Mouse (Mus musculus) left cerebral cortex, postnatal 4 days (tissue): ENCODE results near the gene Trpc7. TPM values are rescaled to one million over a fixed set of nuclear protein-coding genes. Genes with fewer than 3 reads are reported as not detected.

Source experiments
- DNase-seq: peaks from one replicate; pipeline ENCODE4 v3.0.0-alpha.2; 2022
- intact Hi-C: fragments of 180-260 bp; cut with DNase I; formaldehyde crosslinking; loops from one replicate; pipeline ENCODE4 v1.15.1; 2025
- total RNA-seq, 2 experiments: library from RNA; stranded (reverse); gene quantifications; 2 replicates each; pipeline ENCODE4 v1.2.3; 2021

The Trpc7 gene
- total RNA-seq, result 1 to 10 TPM; 5.3 to 5.8 TPM

DNA sequence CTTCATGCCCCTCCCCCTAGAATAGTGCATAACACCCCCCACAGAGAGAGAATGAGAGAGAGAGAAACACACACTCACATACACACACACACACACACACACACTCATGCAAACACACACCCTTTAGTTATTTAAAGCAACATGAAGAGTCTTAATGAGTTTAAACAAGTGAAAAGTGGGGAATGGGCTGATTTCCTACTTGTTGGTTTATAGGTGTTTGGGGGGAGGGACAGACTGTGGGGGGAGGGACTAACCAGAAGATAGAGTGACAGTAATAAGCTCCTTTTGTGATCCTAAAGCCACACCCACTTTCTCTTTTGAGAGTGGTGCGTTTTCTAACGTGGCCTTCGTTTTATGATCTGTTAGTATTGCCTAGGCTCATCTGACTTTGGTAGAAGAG is at the start of gene Trpc7:
Trpc7 (minus strand) TSS at position 101 of the 400 bp plus-strand sequence.
- no peak for DNase-seq
- intact Hi-C loops, result loop anchor here (10.0 kb wide), 1 partner anchor 359 kb away; no protein-coding TSS in a partner anchor

DNA sequence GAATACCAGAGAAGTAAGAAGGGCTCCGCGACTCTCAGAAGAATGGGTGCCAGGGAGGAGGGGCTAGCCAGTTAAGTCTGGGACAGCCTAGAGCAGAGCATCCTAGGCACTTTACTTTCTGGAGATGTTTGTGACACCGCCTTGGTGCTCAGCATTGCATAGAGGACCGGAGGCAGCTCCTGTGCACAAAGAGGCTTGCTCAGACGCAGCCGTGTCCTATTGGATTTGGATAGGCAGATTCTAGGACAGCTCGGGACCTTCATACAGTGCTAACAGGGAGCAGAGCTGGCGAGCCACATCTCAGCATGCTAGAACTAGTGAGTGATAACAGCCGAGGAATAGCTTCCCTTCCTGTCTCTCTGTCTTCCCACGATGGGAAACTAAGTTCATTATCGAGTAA is 43.5 kb upstream of the Trpc7 start:
- intact Hi-C loops, result no loop called here

DNA sequence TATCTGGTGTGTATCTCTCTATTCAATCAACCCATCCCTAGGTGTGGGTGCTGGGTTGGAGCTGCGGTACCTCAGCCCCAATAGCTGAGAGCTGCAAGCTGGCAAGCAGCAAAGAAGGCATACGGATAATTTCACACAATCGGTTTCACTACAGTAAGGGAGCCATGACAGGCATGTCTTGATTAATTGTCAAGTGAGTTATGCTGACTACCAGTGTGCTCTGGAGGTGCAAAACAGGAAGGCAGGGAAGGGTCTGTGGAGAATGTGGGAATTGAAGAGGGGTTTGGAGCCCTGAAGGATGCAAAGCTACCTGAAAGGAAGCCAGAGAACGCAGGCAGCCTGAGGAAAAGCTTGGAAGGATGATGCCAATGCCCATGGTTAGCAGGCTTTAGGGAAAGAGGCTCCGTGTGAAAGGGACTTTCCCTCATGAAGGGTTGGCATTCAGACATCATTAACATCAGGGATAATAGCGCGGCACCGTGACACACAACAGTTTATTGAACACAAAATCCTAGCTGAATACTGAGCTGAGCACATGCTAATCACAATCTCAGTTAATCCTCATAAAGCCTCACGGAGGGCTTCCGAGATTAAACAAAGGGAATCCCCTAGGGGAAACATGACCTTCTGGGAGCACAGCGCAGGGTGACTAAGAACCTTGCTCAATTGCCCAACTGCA is 38.2 kb upstream of the Trpc7 start:
- no peak for DNase-seq
- intact Hi-C loops, result no loop called here

More for the DNA sequence above, 43.5 kb upstream of the Trpc7 start:
- DNase-seq, result no peak

DNA sequence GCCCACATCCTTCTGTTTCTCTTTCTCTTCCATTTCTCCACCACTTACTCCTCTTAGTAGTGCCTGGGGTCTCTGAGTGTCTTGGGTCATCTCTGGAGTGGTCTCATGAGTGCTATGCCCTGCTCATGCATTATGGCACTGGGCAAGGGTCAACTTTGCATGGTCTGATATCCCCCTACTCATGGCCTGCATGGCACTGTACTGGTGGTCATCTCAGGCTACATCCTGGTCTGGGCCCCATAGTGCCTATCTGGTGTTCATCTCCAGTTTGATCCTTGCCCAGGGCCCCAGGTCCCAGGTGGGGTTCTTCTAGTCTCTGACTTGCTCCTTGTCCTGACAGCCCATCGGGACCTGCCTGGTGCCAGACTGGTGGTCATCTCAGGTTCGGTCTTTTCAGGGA is 34.6 kb upstream of the Trpc7 start:
- intact Hi-C loops, result no loop called here
- DNase-seq, result no peak

DNA sequence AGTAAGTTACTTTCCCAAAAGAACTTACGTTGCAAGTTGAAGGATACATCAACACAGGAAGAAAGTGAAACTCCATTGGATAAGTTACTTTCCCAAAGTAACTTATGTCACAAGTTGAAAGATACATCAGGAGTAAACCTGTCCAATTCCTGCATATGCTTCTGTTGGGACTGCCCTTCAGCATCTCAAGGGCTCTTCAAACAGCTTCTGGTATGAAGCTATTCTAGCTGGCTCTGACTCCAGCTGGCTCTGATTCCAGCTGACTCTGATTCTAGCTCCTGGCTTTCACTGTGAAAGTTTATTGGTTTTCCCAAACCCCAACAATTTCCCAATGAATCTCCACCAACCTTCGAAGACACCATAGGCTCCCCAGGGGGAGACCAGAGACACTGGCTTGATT is 27.2 kb upstream of the Trpc7 start:
- intact Hi-C loops, result no loop called here

DNA sequence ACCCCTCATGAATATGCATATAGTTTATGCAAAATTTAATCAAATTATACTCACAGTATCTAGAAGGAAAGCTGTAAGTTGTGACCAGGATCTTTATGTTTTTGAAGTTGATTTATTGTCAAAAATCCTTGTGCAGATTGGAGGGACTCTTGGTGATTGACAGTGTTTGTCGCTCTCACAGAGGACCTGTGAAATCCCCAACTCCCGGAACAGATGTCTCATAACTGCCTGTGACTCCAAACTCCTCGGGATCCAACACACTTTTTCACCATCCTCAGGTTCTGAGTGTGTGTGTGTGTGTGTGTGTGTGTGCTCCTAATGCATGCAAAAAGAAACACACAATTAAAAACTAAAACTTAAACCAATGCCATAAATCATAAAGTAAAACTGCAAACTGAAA is 25.5 kb upstream of the Trpc7 start:
- no peak for DNase-seq
- intact Hi-C loops, result no loop called here

More for the DNA sequence above, 27.2 kb upstream of the Trpc7 start:
- DNase-seq, result no peak

DNA sequence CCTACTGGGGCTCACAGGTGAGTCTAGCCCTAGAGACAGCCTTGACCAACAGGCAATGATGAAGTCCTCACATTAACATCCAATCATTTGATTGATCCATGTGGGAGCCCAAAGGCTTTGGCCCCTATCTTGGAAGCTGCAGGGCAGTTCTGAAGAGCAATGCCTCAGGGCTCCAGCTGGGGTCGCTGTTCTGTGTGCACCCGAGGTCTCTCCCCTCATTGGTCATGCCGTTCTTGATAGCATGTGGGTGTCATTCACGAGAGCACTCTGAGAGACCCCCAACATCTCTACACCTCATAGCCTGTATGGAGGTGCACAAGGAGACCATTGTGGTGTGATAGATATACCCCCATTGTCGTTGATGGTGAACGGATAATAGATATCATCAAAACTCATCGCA is 18.9 kb upstream of the Trpc7 start:
- intact Hi-C loops, result no loop called here
- no peak for DNase-seq

DNA sequence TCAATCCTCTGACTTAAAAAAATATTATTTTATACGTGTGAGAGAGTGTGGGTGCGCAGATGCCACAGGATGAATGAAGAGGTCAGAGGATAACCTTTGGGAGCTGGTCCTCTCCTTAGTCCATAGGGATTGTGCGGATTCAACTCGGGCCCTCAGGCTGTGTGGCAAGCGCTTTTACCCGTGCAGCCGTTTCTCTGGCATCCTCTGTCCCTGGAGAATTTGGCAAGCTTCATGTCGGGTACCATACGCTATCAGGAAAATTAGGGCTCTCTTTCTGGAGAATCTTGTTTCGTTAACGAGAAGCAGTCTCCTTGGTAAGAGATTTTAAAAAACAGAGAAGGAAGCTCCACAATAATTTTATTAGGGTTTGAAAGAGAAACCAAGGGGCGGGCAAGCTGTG is 15.3 kb upstream of the Trpc7 start:
- intact Hi-C loops, result no loop called here
- DNase-seq, result no peak

DNA sequence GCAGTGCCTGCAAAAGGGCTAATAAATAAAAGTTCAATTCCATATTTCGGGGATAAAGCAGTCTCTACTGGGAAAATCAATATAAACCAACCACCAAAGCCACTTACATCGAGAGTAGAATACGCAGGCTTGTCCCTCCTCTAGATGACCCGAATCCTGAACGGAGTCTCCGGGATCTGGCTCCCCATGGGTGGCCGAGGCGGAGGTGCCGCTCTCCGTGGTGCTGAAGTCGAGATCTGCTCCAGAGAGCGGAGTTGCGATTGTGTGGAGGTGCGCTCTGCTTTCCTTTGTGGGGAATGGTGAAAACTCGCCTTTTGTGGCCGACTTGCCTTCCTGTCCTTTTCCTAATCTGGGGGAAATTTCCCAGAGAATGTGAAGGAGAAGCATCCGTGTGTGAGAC is 407 bp downstream of the Trpc7 start:
- peak; percentile 44 for DNase-seq
- intact Hi-C loops, result loop anchor here (10.0 kb wide), 1 partner anchor 359 kb away; no protein-coding TSS in a partner anchor

DNA sequence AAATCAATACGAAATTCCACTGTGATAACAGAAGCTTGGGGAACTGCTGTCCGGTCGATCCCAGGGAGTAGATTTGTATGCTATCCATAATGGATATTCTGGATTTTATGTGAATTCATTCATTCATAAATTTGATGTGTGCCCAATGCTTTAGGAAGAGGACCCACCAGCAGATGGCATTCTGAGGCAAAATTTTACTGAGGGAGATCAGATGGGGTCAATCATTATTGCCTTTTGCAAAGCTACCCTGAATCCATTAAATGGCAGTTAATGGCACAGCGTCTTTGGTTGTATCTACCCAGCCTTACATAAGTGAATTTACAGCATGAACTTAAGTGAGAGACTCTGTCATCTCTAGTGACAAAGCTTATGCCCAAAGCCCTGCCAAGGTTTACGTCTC is 1.2 kb downstream of the Trpc7 start:
- no peak for DNase-seq
- intact Hi-C loops, result loop anchor here (10.0 kb wide), 1 partner anchor 360 kb away; no protein-coding TSS in a partner anchor

DNA sequence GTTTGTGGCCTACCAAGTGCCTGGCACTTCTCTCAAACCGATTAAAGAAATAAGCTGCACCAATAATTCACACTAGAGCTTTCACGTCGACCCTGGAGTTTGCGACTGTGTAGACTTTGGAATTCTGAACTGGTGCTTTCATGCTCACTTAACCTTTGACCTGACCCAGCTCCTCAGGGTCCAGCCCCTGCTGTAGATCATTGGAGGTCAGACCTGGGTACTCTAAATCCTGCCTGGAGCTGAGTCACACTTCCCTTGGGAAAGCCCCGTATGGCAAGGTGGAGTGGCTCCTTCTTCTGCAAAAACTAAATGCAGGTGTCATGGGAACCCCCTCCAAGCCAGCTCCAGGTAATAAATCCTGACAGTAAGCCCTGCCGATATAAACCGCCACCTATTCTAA is 5.9 kb downstream of the Trpc7 start:
- intact Hi-C loops, result loop anchor here (10.0 kb wide), 1 partner anchor 365 kb away; no protein-coding TSS in a partner anchor
- no peak for DNase-seq

DNA sequence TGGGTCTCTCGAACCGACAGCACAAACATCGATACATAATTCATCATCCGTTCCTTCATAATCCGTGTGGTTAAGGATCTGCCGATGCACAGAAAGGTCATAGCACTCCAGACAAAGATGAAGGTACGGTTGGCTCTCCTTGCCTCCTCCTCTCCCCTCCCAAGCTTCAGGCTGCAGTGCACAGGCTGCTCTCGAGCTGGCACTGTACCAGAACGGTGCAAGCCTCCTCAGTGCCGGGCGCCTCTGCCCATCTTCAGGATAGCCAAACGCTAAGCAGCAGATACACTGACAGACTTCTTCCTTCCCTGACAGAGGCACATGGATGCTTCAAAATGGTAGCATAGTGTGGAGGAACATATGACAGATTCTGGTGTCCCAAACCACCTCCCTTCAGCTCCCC is 12.9 kb downstream of the Trpc7 start:
- intact Hi-C loops, result no loop called here
- DNase-seq, result peak; percentile 60

DNA sequence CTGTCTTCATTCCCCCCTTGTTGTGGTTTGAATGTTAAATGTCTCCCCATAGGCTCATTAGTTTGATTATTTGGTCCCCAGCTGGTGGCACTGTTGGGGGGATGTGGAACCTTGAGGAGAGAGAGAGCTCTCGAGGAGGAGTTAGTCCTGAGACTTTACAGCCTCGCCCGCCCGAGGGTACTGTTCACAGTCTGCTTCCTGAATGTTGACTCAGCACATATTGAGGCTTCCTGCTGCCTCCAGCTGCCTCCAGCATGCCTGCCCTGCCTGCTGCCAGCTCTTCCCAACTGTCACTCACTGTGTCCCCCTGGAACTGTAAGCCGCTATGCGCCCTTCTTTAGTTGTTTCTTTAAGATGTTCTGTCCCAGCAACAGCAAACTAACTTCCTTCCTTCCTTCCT is 31.2 kb downstream of the Trpc7 start:
- no peak for DNase-seq
- intact Hi-C loops, result no loop called here

DNA sequence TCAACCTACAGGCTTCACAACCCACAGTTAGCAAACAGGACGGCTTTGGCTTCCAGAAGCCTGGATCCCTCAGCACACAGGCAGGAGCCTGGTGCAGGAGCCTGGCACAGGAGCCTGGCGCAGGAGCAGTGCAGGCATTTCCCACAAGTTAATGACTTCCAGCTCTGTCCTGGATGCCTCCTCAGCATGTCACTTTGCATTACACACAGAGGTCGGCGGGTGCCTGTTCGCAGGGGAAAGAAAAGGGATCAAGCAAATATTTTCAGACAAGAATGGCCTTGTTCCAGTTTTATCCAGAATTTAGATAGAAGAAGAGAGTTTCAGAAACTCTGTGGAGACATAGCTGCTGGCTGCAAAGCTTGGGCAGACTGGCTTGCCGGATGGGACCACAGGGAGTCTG is 33.8 kb downstream of the Trpc7 start:
- no peak for DNase-seq
- intact Hi-C loops, result no loop called here

DNA sequence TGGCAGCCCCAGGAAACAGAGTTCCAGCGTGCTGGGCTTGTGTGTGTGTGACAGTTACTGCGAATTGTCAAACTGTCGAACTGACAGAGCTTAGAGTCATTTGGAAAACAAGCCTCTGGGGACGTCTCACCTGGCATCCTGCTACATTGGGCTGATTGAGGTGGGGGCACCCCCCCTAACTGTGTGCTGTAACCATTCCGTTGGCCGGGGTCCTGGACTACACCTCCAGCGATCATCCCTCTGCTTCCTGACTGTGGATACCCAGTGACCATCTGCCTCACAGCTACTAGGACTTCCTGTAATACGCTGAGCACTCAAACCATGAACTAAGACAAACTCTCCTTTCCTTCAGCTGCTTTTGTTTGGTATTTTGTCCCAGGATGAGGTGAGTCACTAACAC is 41.3 kb downstream of the Trpc7 start:
- peak; percentile 27 for DNase-seq
- intact Hi-C loops, result no loop called here

DNA sequence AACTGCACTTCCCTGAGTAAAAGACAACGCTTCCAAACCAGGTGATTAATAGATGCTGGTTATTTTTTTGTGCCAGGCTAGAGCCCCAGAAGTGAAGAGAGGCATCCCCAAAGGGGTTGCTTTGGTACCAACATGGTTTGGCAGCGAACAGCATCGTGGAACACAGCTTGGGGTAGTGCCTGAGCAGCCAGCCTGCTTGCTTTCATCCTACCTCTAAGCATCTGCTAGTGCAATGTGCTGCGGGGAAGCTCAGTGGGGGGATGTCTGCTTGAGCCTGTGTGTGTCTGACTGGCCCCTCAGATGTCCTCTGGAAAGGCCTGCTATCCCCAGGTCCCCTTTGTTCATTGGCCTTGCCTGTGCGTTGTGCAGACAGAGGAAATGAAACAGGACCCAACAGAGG is 42.4 kb downstream of the Trpc7 start:
- peak; percentile 27 for DNase-seq
- intact Hi-C loops, result no loop called here

DNA sequence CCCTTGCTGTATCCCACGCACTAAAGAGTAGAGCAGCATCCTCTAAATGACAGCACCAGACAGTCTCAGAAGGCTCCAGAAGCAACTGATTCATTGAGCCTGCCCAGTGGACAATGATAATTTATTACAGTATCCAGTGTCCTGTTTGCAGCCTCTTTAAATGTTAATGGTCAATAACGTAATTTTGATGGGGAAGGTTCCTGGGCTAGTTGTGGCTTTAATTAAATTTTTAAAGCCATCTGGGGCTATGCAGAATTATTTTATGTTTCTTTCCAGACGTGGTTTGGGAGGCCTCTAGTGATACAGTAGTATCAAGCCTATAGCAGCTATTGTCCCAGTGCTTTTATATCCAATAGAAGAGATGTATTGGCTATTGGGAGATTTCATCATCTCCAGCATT is 49.9 kb downstream of the Trpc7 start:
- DNase-seq, result no peak
- intact Hi-C loops, result no loop called here

DNA sequence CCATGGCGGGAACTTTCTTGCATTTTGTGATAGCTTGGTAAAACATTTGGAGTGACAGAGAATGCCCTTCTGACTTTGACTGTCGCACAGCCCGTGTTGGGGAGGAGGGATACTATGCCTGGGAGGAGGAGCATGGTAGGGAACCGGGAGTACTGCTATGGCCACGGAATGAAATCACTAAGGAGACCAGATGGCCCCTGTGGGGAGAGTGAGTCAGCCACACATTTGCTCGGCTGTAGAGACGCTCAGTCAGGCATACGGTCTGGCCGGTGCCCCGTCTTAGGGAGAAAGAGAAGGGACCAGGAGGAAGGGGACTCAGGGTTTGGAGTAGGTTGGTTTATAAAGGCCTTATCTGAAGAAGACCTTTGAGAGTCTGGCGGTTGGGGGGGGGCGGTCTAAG is 80.3 kb downstream of the Trpc7 start:
- DNase-seq, result no peak
- intact Hi-C loops, result loop anchor here (2.0 kb wide), 1 partner anchor 443 kb away; no protein-coding TSS in a partner anchor

DNA sequence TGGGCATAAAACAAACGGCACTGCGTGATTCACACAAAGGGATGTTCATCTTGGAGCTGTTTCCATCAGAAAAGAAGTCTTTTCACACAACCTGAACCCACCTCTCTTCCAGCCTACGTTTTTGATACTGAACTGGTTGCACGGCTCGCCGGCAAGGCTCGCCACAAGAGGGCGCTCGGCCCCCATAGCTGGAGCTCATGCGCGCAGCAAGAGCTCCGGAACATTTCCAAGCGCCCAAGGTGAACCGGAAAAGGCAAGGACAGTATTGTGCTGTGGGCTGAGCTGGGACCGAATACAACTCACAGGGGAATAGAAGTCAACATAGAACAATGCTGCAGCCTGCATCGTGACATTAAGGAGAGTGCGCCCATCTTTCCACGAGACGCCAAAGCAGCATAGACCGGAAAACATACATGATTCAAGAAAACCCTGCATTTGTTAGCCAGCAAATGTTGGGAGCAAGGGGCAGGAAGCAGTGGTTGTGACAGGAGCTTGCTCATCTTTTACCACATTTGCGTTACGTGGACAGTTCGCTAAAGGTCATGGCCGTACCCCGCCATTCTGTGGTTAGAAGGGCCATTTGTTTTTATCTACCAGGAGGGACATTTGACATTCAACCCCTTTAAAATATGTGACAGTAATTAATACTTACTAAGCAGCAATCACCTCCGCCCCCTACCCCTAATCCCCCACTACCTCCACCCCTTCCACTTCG is 88.9 kb downstream of the Trpc7 start:
- intact Hi-C loops, result loop anchor here (2.0 to 10.0 kb wide), 2 partner anchors 332 to 454 kb away; no protein-coding TSS in a partner anchor
- DNase-seq, result peak; percentile 94

DNA sequence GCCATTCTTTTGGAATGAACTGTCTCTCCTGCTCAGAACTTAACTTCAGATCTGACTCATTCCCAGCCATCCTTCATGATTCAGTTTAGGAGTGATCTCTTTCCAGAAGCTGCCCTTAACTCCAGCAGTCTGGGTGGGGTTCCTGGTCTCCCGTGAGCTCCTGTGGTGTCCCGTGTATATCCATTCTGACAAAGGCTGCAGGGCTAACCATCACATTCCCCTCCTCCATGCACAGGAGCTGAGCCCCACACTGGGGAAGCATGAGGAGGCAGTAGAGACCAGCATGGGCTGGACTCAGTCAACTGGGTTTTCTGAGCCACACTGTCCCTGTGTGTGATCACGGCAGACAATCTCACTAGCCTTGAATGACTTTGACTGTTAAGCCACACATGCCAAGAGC is 90.7 kb downstream of the Trpc7 start:
- intact Hi-C loops, result loop anchor here (10.0 kb wide), 1 partner anchor 330 kb away; no protein-coding TSS in a partner anchor

DNA sequence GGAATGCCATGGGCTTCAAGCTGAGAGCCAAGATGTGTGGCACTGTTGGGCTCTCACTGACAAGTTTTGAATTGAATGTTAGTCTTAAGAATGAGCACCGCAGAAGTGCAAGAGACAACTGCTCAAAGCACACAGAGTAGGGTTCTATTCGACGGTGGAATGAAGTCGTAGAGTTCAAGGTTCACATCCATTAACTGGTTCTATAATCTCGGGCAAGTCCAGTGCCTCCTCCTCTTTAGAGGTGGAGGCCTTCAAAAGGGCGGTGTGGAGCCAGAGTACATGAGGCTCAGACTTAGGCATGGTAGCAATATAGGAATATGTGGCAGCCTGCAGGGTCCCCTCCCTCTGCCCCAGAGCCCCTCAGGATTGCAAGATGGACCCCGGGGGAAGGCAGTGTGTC is 98.3 kb downstream of the Trpc7 start:
- no peak for DNase-seq
- intact Hi-C loops, result no loop called here

More for the DNA sequence above, 90.7 kb downstream of the Trpc7 start:
- DNase-seq, result no peak

DNA sequence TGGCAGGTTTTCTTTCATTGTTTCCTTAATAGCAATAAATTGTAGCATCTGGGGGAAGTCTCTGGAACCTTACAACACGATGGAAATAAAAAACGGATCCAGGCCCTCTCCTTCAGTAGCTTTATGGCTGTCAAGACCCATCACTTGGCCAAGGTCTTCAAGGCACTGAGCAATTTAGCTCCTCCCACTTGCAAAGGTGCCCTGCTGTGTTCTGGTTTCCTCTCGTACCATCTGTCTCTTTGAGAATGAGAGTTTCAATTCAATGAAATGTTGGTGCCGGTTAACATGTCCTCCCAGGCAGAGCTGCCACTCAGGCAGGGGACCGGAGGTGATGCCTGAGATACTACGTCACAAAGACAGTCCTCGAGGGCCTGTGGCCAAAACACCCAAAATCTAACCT is 100.3 kb downstream of the Trpc7 start:
- intact Hi-C loops, result no loop called here
- no peak for DNase-seq
